Comparison of ENCODE assay signal across 17 mouse cellular contexts in genomic region chr2:10166635-10167034, GRCm38 (mm10). TPM values are rescaled to one million over a fixed set of nuclear protein-coding genes. Genes with fewer than 3 reads are reported as not detected.
DNase-seq lines count a peak whose midpoint lies in the region; ATAC-seq and TF ChIP-seq lines count a peak whose summit lies in the region.
"Had no signal": no experiment of that assay in that cellular context is flagged by ENCODE, and none has a peak within 500 bp of the region (broad histone marks: within the 10 kb centered on the region; RNA-seq: fewer than 3 reads in every experiment).

No protein-coding gene starts in this region.

- no peaks in the 10 kb centered on the region for H3K36me3 ChIP-seq in hindbrain, embryonic 10.5 days
- no peaks in the 10 kb centered on the region for H3K36me3 ChIP-seq in hindbrain, embryonic 11.5 days (ENCODE audit: control insufficient read depth, insufficient read depth, low read length)
- no peaks in the 10 kb centered on the region for H3K36me3 ChIP-seq in liver, postnatal 0 days (replicated peaks; ENCODE audit: insufficient read depth, low read length)
- H3K36me3 ChIP-seq in lung, postnatal 0 days (ENCODE audit: insufficient read depth, low read length) = no peaks in the 10 kb centered on the region

- no peak overlapping the region for H3K9ac ChIP-seq in hindbrain, embryonic 11.5 days (ENCODE audit: low read depth, low read length)
- H3K9ac ChIP-seq in liver, postnatal 0 days (replicated peaks) = no peak overlapping the region
- H3K9ac ChIP-seq in lung, postnatal 0 days (replicated peaks; ENCODE audit: low read depth) = no peak overlapping the region

- H3K9me3 ChIP-seq in hindbrain, embryonic 10.5 days = no peaks in the 10 kb centered on the region
- H3K9me3 ChIP-seq in hindbrain, embryonic 11.5 days (ENCODE audit: control insufficient read depth, low read length) = no peaks in the 10 kb centered on the region
- H3K9me3 ChIP-seq in liver, postnatal 0 days (ENCODE audit: low read length) = no peaks in the 10 kb centered on the region
- H3K9me3 ChIP-seq in lung, postnatal 0 days (ENCODE audit: low read length) = no peaks in the 10 kb centered on the region

- H3K27ac ChIP-seq in hindbrain, embryonic 10.5 days = no peak overlapping the region
- no peak overlapping the region for H3K27ac ChIP-seq in hindbrain, embryonic 11.5 days (ENCODE audit: low read depth, low read length)
- H3K27ac ChIP-seq in liver, postnatal 0 days (ENCODE audit: low read depth) = no peak overlapping the region
- H3K27ac ChIP-seq in lung, postnatal 0 days (ENCODE audit: low read length) = no peak overlapping the region

- no peaks in the 10 kb centered on the region for H3K27me3 ChIP-seq in hindbrain, embryonic 10.5 days (ENCODE audit: insufficient read depth, poor library complexity, severe bottlenecking)
- no peaks in the 10 kb centered on the region for H3K27me3 ChIP-seq in hindbrain, embryonic 11.5 days (ENCODE audit: control insufficient read depth, insufficient read depth, low read length)
- no peaks in the 10 kb centered on the region for H3K27me3 ChIP-seq in liver, postnatal 0 days (ENCODE audit: insufficient read depth, low read length)
- no peaks in the 10 kb centered on the region for H3K27me3 ChIP-seq in lung, postnatal 0 days (replicated peaks; ENCODE audit: insufficient read depth, low read length)

- no peak for TF ChIP-seq EP300 in liver, postnatal 0 days (IDR thresholded peaks at IDR 0.05; ENCODE audit: low read depth)
- no peak for TF ChIP-seq EP300 in lung, postnatal 0 days (IDR thresholded peaks at IDR 0.05)

- DNase-seq in hindbrain, embryonic 10.5 days (ENCODE audit: low spot score) = peak; percentile 49
- no peak for DNase-seq in hindbrain, embryonic 11.5 days (ENCODE audit: low spot score)
- DNase-seq in forelimb bud, embryonic 11.5 days (ENCODE audit: low read depth, low spot score) = peak; percentile 36
- DNase-seq in liver, postnatal 0 days = no peak
- no peak for DNase-seq in cerebellum, adult 8-10 months
- no peak for DNase-seq in lung, postnatal 0 days (ENCODE audit: low spot score)
- no peak for DNase-seq in B cell, adult 2 months
- DNase-seq: cerebellum, adult 11 months; kidney, adult 9 months; layer of hippocampus, adult 9-11 months; left cerebral cortex, postnatal 4 days; midbrain, embryonic 14.5 days; right cerebral cortex, postnatal 25 days; thymus, adult 18-20 months had no signal

- TF ChIP-seq CTCF in liver, postnatal 0 days (IDR thresholded peaks at IDR 0.05; ENCODE audit: low read depth) = no peak
- TF ChIP-seq CTCF in lung, postnatal 0 days (IDR thresholded peaks at IDR 0.05) = no peak

- no peak overlapping the region for H3K4me3 ChIP-seq in hindbrain, embryonic 10.5 days
- no peak overlapping the region for H3K4me3 ChIP-seq in hindbrain, embryonic 11.5 days (ENCODE audit: low read depth, low read length)
- H3K4me3 ChIP-seq in liver, postnatal 0 days (ENCODE audit: low read depth, low read length) = no peak overlapping the region
- H3K4me3 ChIP-seq in lung, postnatal 0 days (ENCODE audit: low read depth, low read length) = no peak overlapping the region

- 60% methylated on average over 6 of the region's 6 CpGs for WGBS in hindbrain, embryonic 10.5 days
- WGBS in hindbrain, embryonic 11.5 days = 53% methylated on average over 6 of the region's 6 CpGs
- 30% methylated on average over 6 of the region's 6 CpGs for WGBS in liver, postnatal 0 days (ENCODE audit: insufficient replicate concordance)
- 45% methylated on average over 6 of the region's 6 CpGs for WGBS in lung, postnatal 0 days

- no peak overlapping the region for H3K4me2 ChIP-seq in hindbrain, embryonic 11.5 days (replicated peaks; ENCODE audit: low read depth, low read length)
- H3K4me2 ChIP-seq in liver, postnatal 0 days (ENCODE audit: low read depth, low read length) = no peak overlapping the region
- H3K4me2 ChIP-seq in lung, postnatal 0 days (replicated peaks; ENCODE audit: low read depth, low read length) = no peak overlapping the region

- no peak for ATAC-seq in hindbrain, embryonic 11.5 days (ENCODE audit: low FRiP score)
- ATAC-seq in common myeloid progenitor, adult 5-6 weeks (replicated peaks; ENCODE audit: low read depth, poor library complexity, severe bottlenecking) = peak; percentile 96
- ATAC-seq in liver, postnatal 0 days = 0 out of 2 replicates have a peak, but pooled peaks have one; percentile 21
- ATAC-seq in lung, postnatal 0 days = no peak
- ATAC-seq: forebrain, embryonic 16.5 days; hindbrain, embryonic 16.5 days had no signal

- no peaks in the 10 kb centered on the region for H3K4me1 ChIP-seq in hindbrain, embryonic 10.5 days (replicated peaks)
- no peaks in the 10 kb centered on the region for H3K4me1 ChIP-seq in hindbrain, embryonic 11.5 days (replicated peaks; ENCODE audit: control insufficient read depth, insufficient read depth, low read length)
- no peaks in the 10 kb centered on the region for H3K4me1 ChIP-seq in liver, postnatal 0 days (ENCODE audit: insufficient read depth)
- H3K4me1 ChIP-seq in lung, postnatal 0 days (ENCODE audit: insufficient read depth, low read depth, low read length) = no peaks in the 10 kb centered on the region

RNA-seq across cellular contexts. Expression of gene Itih5, which starts 13.3 kb away (rescaled TPM):
- 3.8 and 5.6 TPM in 2 replicates for polyA plus RNA-seq in hindbrain, embryonic 10.5 days (2016; fragmentation: Nextera tagmentation; extraction: Ambion mirVana)
- polyA plus RNA-seq in hindbrain, embryonic 11.5 days (2014; fragmentation: Nextera tagmentation; extraction: Ambion mirVana) = 5.3 and 5.6 TPM in 2 replicates
- 17.2 and 19.9 TPM in 2 replicates for total RNA-seq in common myeloid progenitor, adult 5-6 weeks (2017)
- polyA plus RNA-seq in liver, postnatal 0 days (2015; fragmentation: Nextera tagmentation; extraction: Ambion mirVana) = 2.8 and 3.2 TPM in 2 replicates
- polyA plus RNA-seq in lung, postnatal 0 days (2015; fragmentation: Nextera tagmentation; extraction: Ambion mirVana) = 3.0 and 4.0 TPM in 2 replicates

RNA-seq across cellular contexts. Expression of gene Itih2, which starts 35.4 kb away (rescaled TPM):
- polyA plus RNA-seq in hindbrain, embryonic 10.5 days (2016; fragmentation: Nextera tagmentation; extraction: Ambion mirVana) = 0.10 and 0.22 TPM in 2 replicates
- polyA plus RNA-seq in hindbrain, embryonic 11.5 days (2014; fragmentation: Nextera tagmentation; extraction: Ambion mirVana) = 0.31 and 0.49 TPM in 2 replicates
- total RNA-seq in common myeloid progenitor, adult 5-6 weeks (2017) = not detected in 2 replicates
- 527 and 547 TPM in 2 replicates for polyA plus RNA-seq in liver, postnatal 0 days (2015; fragmentation: Nextera tagmentation; extraction: Ambion mirVana)
- polyA plus RNA-seq in lung, postnatal 0 days (2015; fragmentation: Nextera tagmentation; extraction: Ambion mirVana) = 1.6 and 1.7 TPM in 2 replicates

Comparison
In these comparisons a context has a peak if more than half of its experiments do, and no peak if none do; other contexts are left out.
1. DNase-seq: peak in hindbrain, embryonic 10.5 days (single experiment) and forelimb bud, embryonic 11.5 days (single experiment); none in hindbrain, embryonic 11.5 days (single experiment), liver, postnatal 0 days (single experiment), cerebellum, adult 8-10 months (single experiment), lung, postnatal 0 days (single experiment) and B cell, adult 2 months (0 of 2).
2. ATAC-seq: peak in common myeloid progenitor, adult 5-6 weeks (single experiment) and liver, postnatal 0 days (single experiment); none in hindbrain, embryonic 11.5 days (single experiment) and lung, postnatal 0 days (single experiment).
3. RNA of gene Itih2, which starts 35.4 kb away (polyA plus RNA-seq): 527 to 547 TPM in liver, postnatal 0 days; 1.6 to 1.7 TPM in lung, postnatal 0 days, 0.31 to 0.49 TPM in hindbrain, embryonic 11.5 days and 0.10 to 0.22 TPM in hindbrain, embryonic 10.5 days; every median in the first group is over 100 times any median in the second.